In the genomic region with DNA sequence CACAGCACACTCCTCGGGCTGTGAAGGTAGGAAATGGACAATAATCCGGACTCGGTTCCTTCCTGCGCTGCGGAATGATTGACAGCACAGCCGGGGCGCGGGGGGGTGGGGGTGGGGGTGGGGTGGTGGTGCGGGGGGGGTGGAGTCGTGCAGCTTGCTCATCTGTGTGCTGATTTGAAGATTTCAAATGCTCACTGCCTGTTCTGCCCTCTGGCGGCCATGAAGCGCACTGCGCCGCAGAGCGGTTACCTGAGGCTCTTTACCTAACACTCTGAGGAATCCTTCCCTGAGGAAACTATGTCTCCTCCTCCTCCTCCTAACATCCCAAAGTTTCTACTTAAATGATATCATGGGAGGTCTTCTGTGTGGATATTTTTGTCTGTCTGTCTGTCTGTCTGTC, we compare ENCODE assay signal across 8 mouse cellular contexts. TPM values are rescaled to one million over a fixed set of nuclear protein-coding genes. Genes with fewer than 3 reads are reported as not detected.
A peak's percentile ranks its signal among the peaks of the same experiment; 100 is the strongest.
DNase-seq lines count a peak whose midpoint lies in the region; ATAC-seq and TF ChIP-seq lines count a peak whose summit lies in the region.

No protein-coding gene starts in this region.

- no peak overlapping the region for H3K9ac ChIP-seq in liver, embryonic 15.5 days
- H3K9ac ChIP-seq in neural tube, embryonic 11.5 days (ENCODE audit: low read length), result no peak overlapping the region

- 3% methylated on average over 15 of the region's 15 CpGs for WGBS in liver, embryonic 15.5 days (ENCODE audit: insufficient replicate concordance)
- 10% methylated on average over 9 of the region's 15 CpGs for WGBS in neural tube, embryonic 11.5 days

- H3K4me3 ChIP-seq in gastrocnemius, adult 2 months, result peak overlapping the region; percentile 49
- H3K4me3 ChIP-seq in liver, embryonic 15.5 days (replicated peaks), result no peak overlapping the region
- no peak overlapping the region for H3K4me3 ChIP-seq in neural tube, embryonic 11.5 days (ENCODE audit: low read depth, low read length)

- no peaks in the 10 kb centered on the region for H3K9me3 ChIP-seq in liver, embryonic 15.5 days (replicated peaks)
- no peaks in the 10 kb centered on the region for H3K9me3 ChIP-seq in neural tube, embryonic 11.5 days (ENCODE audit: control insufficient read depth, low read length)

- H3K27me3 ChIP-seq in liver, embryonic 15.5 days, result no peaks in the 10 kb centered on the region
- H3K27me3 ChIP-seq in neural tube, embryonic 11.5 days (ENCODE audit: control insufficient read depth, insufficient read depth, low read length), result no peaks in the 10 kb centered on the region

- H3K27ac ChIP-seq in gastrocnemius, adult 2 months, result no peak overlapping the region
- H3K27ac ChIP-seq in liver, embryonic 15.5 days (replicated peaks), result no peak overlapping the region
- no peak overlapping the region for H3K27ac ChIP-seq in neural tube, embryonic 11.5 days (ENCODE audit: low read depth, low read length)

- peak overlapping the region; percentile 29; the same call in 1 of the 2 replicates for H3K4me2 ChIP-seq in liver, embryonic 15.5 days
- no peak overlapping the region for H3K4me2 ChIP-seq in neural tube, embryonic 11.5 days (ENCODE audit: low read depth)

- no peaks in the 10 kb centered on the region; the same call in 1 of the 2 replicates for H3K4me1 ChIP-seq in liver, embryonic 15.5 days (replicated peaks)
- no peaks in the 10 kb centered on the region for H3K4me1 ChIP-seq in neural tube, embryonic 11.5 days (ENCODE audit: control insufficient read depth, insufficient read depth, low read length)

- intact Hi-C loops in gastrocnemius, adult 2 months (cut with DNase I), result no loop called here

- ATAC-seq in liver, embryonic 15.5 days (ENCODE audit: insufficient read depth), result no peak
- no peak for ATAC-seq in neural tube, embryonic 11.5 days (ENCODE audit: insufficient read depth, low FRiP score, low TSS enrichment)

- peak; percentile 82 for TF ChIP-seq CTCF in gastrocnemius, adult 2 months (IDR thresholded peaks at IDR 0.05)

- DNase-seq in urinary bladder, adult 18-20 months (ENCODE audit: low spot score in 2 of 2), result peak; percentile 31 to 75
- no peak for DNase-seq in urinary bladder, postnatal 4 days (ENCODE audit: low spot score in 2 of 2)
- DNase-seq in cerebellum, postnatal 25 days, result peak; percentile 85 to 91
- peak; percentile 81 for DNase-seq in gastrocnemius, adult 2 months
- DNase-seq in kidney, postnatal 14 days, result peak; percentile 73
- DNase-seq in neural tube, embryonic 11.5 days (ENCODE audit: low spot score), result peak; percentile 74
- DNase-seq in testis, postnatal 10 days (ENCODE audit: low spot score), result peak; percentile 80

- H3K36me3 ChIP-seq in liver, embryonic 15.5 days (replicated peaks), result no peaks in the 10 kb centered on the region
- no peaks in the 10 kb centered on the region for H3K36me3 ChIP-seq in neural tube, embryonic 11.5 days (ENCODE audit: control insufficient read depth, insufficient read depth, low read length)

RNA-seq across cellular contexts. Expression of gene Slc2a5, which starts 6.2 kb away (rescaled TPM):
- not detected for total RNA-seq in gastrocnemius, adult 2 months (2021)
- polyA plus RNA-seq in liver, embryonic 15.5 days (2015; fragmentation: Nextera tagmentation; extraction: Ambion mirVana), result 0.21 and 0.30 TPM in 2 replicates
- 2.9 and 3.3 TPM in 2 replicates for polyA plus RNA-seq in neural tube, embryonic 11.5 days (2014; fragmentation: Nextera tagmentation; extraction: Ambion mirVana)

RNA-seq across cellular contexts. Expression of gene Gpr157, which starts 25.7 kb away (rescaled TPM):
- total RNA-seq in gastrocnemius, adult 2 months (2021), result 10 to 100 TPM; 41.7 to 51.3 TPM
- polyA plus RNA-seq in liver, embryonic 15.5 days (2015; fragmentation: Nextera tagmentation; extraction: Ambion mirVana), result 0.31 and 0.44 TPM in 2 replicates
- 0.24 and 0.28 TPM in 2 replicates for polyA plus RNA-seq in neural tube, embryonic 11.5 days (2014; fragmentation: Nextera tagmentation; extraction: Ambion mirVana)

RNA-seq across cellular contexts. Expression of gene Slc2a7, which starts 35.9 kb away (rescaled TPM):
- total RNA-seq in gastrocnemius, adult 2 months (2021), result not detected
- 0.10 TPM in 1 of 2 replicates, not detected in the other for polyA plus RNA-seq in liver, embryonic 15.5 days (2015; fragmentation: Nextera tagmentation; extraction: Ambion mirVana)
- polyA plus RNA-seq in neural tube, embryonic 11.5 days (2014; fragmentation: Nextera tagmentation; extraction: Ambion mirVana), result not detected in 2 replicates

Comparison
In these comparisons a context has a peak if more than half of its experiments do, and no peak if none do; other contexts are left out.
1. DNase-seq: peak in urinary bladder, adult 18-20 months (2 of 2), cerebellum, postnatal 25 days (2 of 2), gastrocnemius, adult 2 months (single experiment), kidney, postnatal 14 days (single experiment), neural tube, embryonic 11.5 days (single experiment) and testis, postnatal 10 days (single experiment); none in urinary bladder, postnatal 4 days (0 of 2).